ENCODE assay signal across 9 mouse cellular contexts in genomic region chr2:105799840-105800239, GRCm38 (mm10).
DNase-seq lines count a peak whose midpoint lies in the region; ATAC-seq and TF ChIP-seq lines count a peak whose summit lies in the region.
"Had no signal": no experiment of that assay in that cellular context is flagged by ENCODE, and none has a peak within 500 bp of the region (broad histone marks: within the 10 kb centered on the region; RNA-seq: fewer than 3 reads in every experiment).

No protein-coding gene starts in this region.

- H3K4me3 ChIP-seq in kidney, adult 2 months (ENCODE audit: insufficient read depth, low read depth, low read length): no peak overlapping the region
- H3K4me3 ChIP-seq in kidney, embryonic 16.5 days (ENCODE audit: low read length): no peak overlapping the region
- no peak overlapping the region for H3K4me3 ChIP-seq in heart, embryonic 10.5 days
- H3K4me3 ChIP-seq: lung, embryonic 15.5 days had no signal

- no peak overlapping the region for H3K4me2 ChIP-seq in kidney, embryonic 16.5 days (replicated peaks; ENCODE audit: low read depth, low read length)
- H3K4me2 ChIP-seq: lung, embryonic 15.5 days had no signal

- TF ChIP-seq CTCF in kidney, adult 2 months (conservative IDR thresholded peaks at IDR 0.05; ENCODE audit: insufficient read depth, insufficient read length, low read depth, low read length): peak; percentile 35

- ATAC-seq in kidney, embryonic 16.5 days (ENCODE audit: low FRiP score, low TSS enrichment): no peak

- H3K27me3 ChIP-seq in kidney, adult 2 months (replicated peaks; ENCODE audit: control insufficient read depth, insufficient read depth, low read length): no peaks in the 10 kb centered on the region
- no peaks in the 10 kb centered on the region for H3K27me3 ChIP-seq in kidney, embryonic 16.5 days (ENCODE audit: insufficient read depth, low read length)
- no peaks in the 10 kb centered on the region for H3K27me3 ChIP-seq in heart, embryonic 10.5 days (ENCODE audit: insufficient read depth, poor library complexity, severe bottlenecking)
- H3K27me3 ChIP-seq: lung, embryonic 15.5 days had no signal

- H3K9me3 ChIP-seq in kidney, embryonic 16.5 days (ENCODE audit: low read length): no peaks in the 10 kb centered on the region
- H3K9me3 ChIP-seq in heart, embryonic 10.5 days: no peaks in the 10 kb centered on the region
- H3K9me3 ChIP-seq: lung, embryonic 15.5 days had no signal

- 96% methylated on average over 2 of the region's 2 CpGs for WGBS in kidney, adult 2 months
- WGBS in kidney, embryonic 16.5 days: 73% methylated on average over 2 of the region's 2 CpGs
- WGBS in heart, embryonic 10.5 days: 66% methylated on average over 2 of the region's 2 CpGs

- no peaks in the 10 kb centered on the region for H3K36me3 ChIP-seq in kidney, adult 2 months (ENCODE audit: control insufficient read depth, insufficient read depth, low read length)
- H3K36me3 ChIP-seq in kidney, embryonic 16.5 days (ENCODE audit: insufficient read depth, low read length): no peaks in the 10 kb centered on the region
- H3K36me3 ChIP-seq in heart, embryonic 10.5 days: no peaks in the 10 kb centered on the region
- H3K36me3 ChIP-seq: lung, embryonic 15.5 days had no signal

- no peak for TF ChIP-seq POLR2A in kidney, adult 2 months (IDR thresholded peaks at IDR 0.05; ENCODE audit: low read depth, low read length)

- H3K9ac ChIP-seq in kidney, embryonic 16.5 days (replicated peaks; ENCODE audit: low read length): no peak overlapping the region
- H3K9ac ChIP-seq: lung, embryonic 15.5 days had no signal

- H3K27ac ChIP-seq in kidney, adult 2 months (ENCODE audit: insufficient read depth, low read depth, low read length): no peak overlapping the region
- H3K27ac ChIP-seq in kidney, embryonic 16.5 days (ENCODE audit: low read length): no peak overlapping the region
- H3K27ac ChIP-seq in heart, embryonic 10.5 days: no peak overlapping the region
- H3K27ac ChIP-seq: lung, embryonic 15.5 days had no signal

- peak; percentile 19 for DNase-seq in kidney, adult 2 months
- peak; percentile 7 for DNase-seq in thymus, postnatal 14 days
- DNase-seq in thymus, postnatal 0 days (ENCODE audit: low spot score): no peak
- DNase-seq in cerebellum, postnatal 36 days: peak; percentile 83 to 85
- no peak for DNase-seq in spleen, postnatal 4 days (ENCODE audit: low spot score in 2 of 2)
- no peak for DNase-seq in neural tube, embryonic 10.5 days (ENCODE audit: extremely low spot score, low spot score)
- no peak for DNase-seq in heart, embryonic 10.5 days (ENCODE audit: low spot score)

- peaks cover 3% of the 10 kb centered on the region; the same call in 1 of the 2 replicates for H3K4me1 ChIP-seq in kidney, adult 2 months (ENCODE audit: control insufficient read depth, insufficient read depth, low read length)
- H3K4me1 ChIP-seq in kidney, embryonic 16.5 days (ENCODE audit: insufficient read depth, low read length): no peaks in the 10 kb centered on the region
- no peaks in the 10 kb centered on the region for H3K4me1 ChIP-seq in heart, embryonic 10.5 days
- H3K4me1 ChIP-seq: lung, embryonic 15.5 days had no signal

Comparison
In these comparisons a context has a peak if more than half of its experiments do, and no peak if none do; other contexts are left out.
1. DNase-seq: peak in kidney, adult 2 months (single experiment), thymus, postnatal 14 days (single experiment) and cerebellum, postnatal 36 days (2 of 2); none in thymus, postnatal 0 days (single experiment), spleen, postnatal 4 days (0 of 2), neural tube, embryonic 10.5 days (single experiment) and heart, embryonic 10.5 days (single experiment).